Mouse (Mus musculus) macrophage (primary cell): Measurements from ENCODE around the gene Mical3. TPM values are rescaled to one million over a fixed set of nuclear protein-coding genes. Genes with fewer than 3 reads are reported as not detected.

Experiments
- H3K27ac ChIP-seq: fragments of 350-480 bp; formaldehyde crosslinking; 2 replicates; pipeline ENCODE4 v1.9.0; 2021
- H3K36me3 ChIP-seq: fragments of 350-480 bp; formaldehyde crosslinking; 2 replicates; pipeline ENCODE4 v1.9.0; 2021; ENCODE audit errors: inconsistent target
- H3K4me3 ChIP-seq: fragments of 350-480 bp; formaldehyde crosslinking; 2 replicates; pipeline ENCODE4 v1.9.0; 2021; ENCODE audit errors: inconsistent target
- H3K79me2 ChIP-seq: fragments of 350-480 bp; formaldehyde crosslinking; 2 replicates; pipeline ENCODE4 v1.9.0; 2021; ENCODE audit errors: inconsistent target
- WGBS: methylation state at CpG from one replicate; pipeline ENCODE4 v1.1.7; 2026; ENCODE audit warnings: inconsistent platforms; ENCODE audit not compliant: missing documents; 5-methylcytosine and 5-hydroxymethylcytosine counted together
- polyA plus RNA-seq: library from polyadenylated mRNA; stranded (reverse); fragments of 250-400 nt; gene quantifications from 3 replicates; pipeline ENCODE4 v1.2.4, GENCODE M21; 2018; ENCODE audit warnings: inconsistent platforms

Gene Mical3
- polyA plus RNA-seq, 1 experiment from 2014 or later, result 1.1 TPM

DNA sequence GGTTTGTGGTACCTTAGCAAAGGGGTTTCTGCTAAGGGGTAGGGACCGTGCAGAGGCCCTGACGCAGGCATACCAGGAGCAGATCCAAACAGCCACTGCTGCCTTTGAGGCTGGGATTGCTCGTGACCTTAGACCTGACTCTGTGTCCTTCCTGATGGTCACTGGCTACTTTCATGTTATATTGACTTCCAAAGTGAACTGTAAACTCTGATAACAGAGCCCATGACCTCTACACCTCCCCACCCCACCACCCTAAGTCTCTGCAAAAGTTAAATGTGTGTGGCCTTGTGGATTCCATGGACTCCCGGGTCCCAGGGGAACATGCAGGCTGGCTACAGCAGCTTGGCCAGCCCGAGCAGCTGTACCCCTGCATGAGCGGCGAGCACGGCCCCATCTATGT, 34.4 kb downstream of the Mical3 start:
- H3K36me3 ChIP-seq, result no peaks in the 10 kb centered on the region
- H3K79me2 ChIP-seq, result no peaks in the 10 kb centered on the region
- 84% methylated on average over 8 of the region's 8 CpGs for WGBS
- H3K27ac ChIP-seq, result no peak overlapping the region
- no peak overlapping the region for H3K4me3 ChIP-seq

DNA sequence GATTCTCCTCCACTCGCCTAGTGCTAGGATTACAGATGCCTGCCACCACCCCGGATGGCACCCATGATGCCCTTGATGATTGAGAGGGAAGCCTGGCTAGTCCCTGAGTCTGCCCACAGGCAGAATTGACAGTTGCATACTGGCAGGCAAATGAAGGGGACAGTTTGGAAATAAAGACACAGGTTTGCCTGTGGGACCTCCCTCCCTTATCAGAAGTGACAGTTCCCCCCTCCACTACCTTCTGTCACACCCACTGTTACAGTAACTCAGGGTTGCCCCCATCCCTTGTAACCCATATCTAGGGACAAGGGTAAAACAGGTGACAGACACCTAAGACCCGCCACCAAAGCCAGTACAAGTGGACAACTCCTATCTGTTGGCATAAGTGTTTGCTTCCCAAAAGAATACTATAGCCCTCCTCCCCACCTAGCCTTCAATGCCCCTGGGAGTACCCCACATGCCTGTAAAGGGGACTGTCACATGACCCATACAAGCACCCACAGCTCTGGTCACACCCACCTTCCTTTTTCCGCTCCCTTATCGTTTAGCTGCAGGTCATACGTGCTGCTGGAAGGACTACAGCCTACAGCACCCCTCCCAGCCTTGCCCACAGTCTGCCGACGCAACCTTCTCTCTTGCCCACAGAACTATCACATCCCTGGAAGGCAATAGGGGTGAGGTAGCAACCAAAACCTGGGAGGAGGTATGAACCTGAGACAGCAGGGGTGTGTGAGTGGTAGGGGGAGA, 37.0 kb downstream of the Mical3 start:
- Histone ChIP-seq H3K79me2 (no peaks in the 10 kb centered on the region), H3K36me3 (no peaks in the 10 kb centered on the region), H3K4me3 (no peak overlapping the region), H3K27ac (no peak overlapping the region)
- 65% methylated on average over 8 of the region's 8 CpGs for WGBS

GRCm38 (mm10) chr6:121090786-121091185, 40.0 kb downstream of the Mical3 start:
- no peak overlapping the region for H3K27ac ChIP-seq
- no peak overlapping the region for H3K4me3 ChIP-seq
- H3K79me2 ChIP-seq, result no peaks in the 10 kb centered on the region
- 93% methylated on average over 11 of the region's 11 CpGs for WGBS
- no peaks in the 10 kb centered on the region for H3K36me3 ChIP-seq

DNA sequence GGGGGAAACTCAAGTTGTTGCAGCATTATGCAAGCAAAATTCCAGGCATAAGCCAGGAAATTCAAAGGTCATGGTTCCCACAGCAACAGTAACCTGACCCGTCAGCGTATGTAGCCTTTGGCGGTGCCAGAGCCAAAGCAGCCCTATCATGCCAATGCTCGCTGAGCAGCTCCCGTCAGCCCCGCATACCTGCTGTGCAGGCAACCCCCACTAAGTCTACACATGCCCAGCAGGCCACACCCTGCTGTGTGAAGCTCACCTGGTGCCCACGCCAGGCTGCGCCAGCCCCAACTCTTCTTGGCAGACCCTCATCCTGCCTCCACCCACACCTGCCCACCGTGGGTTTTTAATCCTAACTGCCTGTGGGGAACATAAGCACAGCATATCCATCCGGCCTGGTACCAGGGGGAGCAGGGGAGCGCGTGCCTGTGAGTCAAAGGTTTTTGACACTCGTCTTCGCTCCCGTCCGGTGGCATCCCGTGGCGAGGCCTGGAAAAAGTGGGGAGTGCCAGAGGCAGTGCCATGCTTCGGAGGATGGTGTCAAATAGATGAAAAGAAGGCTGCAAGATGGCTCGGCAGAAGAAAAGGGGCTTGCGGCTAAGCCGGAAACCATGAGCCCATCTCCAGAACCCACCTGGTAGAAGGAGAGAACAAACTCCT, 43.1 kb downstream of the Mical3 start:
- 95% methylated on average over 22 of the region's 22 CpGs for WGBS
- Histone ChIP-seq H3K4me3 (no peak overlapping the region), H3K27ac (no peak overlapping the region), H3K79me2 (no peaks in the 10 kb centered on the region), H3K36me3 (no peaks in the 10 kb centered on the region)

- Histone ChIP-seq H3K79me2 (no peaks in the 10 kb centered on the region), H3K4me3 (no peak overlapping the region), H3K27ac (no peak overlapping the region), H3K36me3 (no peaks in the 10 kb centered on the region)
- WGBS, result 94% methylated on average over 10 of the region's 10 CpGs
Observed at GRCm38 (mm10) chr6:121087127-121087526, 43.7 kb downstream of the Mical3 start.

- H3K79me2 ChIP-seq, result no peaks in the 10 kb centered on the region
- H3K27ac ChIP-seq, result no peak overlapping the region
- no peak overlapping the region for H3K4me3 ChIP-seq
- no peaks in the 10 kb centered on the region for H3K36me3 ChIP-seq
- 65% methylated on average over 9 of the region's 9 CpGs for WGBS
Observed at GRCm38 (mm10) chr6:121086226-121086625, 44.6 kb downstream of the Mical3 start.

DNA sequence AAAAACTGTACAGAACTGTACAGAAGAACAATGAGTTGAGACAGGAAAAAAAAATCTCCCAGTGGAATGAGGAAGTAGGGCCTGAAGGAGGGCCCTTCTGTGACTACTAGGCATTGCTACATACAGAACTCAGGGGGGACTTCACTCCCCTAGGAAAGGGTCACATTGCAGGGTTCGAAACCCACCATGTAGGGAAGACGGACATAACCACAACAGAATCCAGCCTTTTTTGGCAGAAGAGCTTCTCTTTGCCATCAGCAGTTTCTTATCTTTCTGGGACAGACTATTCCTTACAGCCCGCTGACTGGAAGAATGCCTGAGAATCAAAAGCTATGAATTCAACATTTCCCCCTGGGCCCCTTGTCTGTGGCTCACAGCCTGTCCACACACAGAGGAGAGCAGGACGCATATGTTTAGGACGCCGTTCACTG, 46.7 kb downstream of the Mical3 start:
- 68% methylated on average over 6 of the region's 6 CpGs for WGBS
- Histone ChIP-seq H3K27ac (no peak overlapping the region), H3K4me3 (no peak overlapping the region), H3K79me2 (no peaks in the 10 kb centered on the region), H3K36me3 (no peaks in the 10 kb centered on the region)

DNA sequence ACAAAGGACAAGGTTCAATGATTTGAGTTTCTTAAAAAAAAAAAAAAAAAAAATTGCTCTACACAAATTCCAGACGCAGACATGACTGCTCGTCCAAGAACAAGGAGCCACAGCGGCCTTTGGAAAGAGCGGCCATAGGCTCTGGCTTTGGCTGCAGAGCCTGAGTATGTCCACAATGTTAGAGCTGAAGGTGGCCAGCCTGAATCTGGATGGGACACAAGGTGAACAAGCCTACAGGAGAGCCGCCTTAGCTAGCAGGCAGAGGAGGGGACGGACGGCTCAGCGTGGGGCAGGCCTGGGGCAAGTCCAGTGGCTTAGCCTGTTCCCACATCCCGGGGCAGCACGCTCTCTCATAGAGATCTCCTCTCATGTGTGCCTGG, 48.7 kb downstream of the Mical3 start:
- H3K4me3 ChIP-seq, result no peak overlapping the region
- H3K27ac ChIP-seq, result no peak overlapping the region

DNA sequence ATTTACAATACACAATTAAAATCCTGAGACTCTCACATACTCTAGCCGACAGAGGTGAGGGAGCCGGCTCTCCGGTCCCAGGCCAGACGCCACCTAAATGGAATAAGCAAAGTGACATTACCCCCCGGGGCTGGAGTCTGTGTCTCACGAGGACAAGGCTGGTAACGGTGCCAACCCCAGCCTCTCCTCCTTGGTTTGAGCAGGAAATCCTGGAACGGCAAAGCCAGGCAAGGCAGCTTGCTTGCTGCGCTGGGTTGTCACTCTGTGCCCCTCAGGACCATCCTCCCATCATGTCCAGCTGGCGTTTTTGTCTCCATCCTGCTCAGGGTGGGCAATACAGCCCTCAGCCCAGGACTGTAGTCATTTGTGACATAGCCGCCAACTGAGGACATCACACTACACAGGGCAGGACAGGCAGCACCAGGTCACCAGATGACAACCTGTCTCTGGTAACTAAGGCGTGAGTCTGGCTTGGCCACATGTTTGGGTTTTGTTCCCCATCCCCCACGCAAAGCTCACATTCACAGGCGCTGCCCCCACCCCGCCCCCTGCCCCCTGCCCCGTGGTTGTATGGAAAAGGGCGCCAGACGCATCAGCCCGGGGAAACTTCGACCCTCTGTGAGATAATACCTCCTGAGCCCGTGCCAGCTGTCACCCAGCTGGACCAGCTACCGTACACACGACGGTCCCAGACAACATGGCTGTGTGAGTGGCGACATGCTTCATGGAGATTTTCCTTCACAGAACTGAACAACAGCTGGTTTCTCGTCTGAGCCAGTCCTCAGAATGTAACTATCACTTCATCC, 49.3 kb downstream of the Mical3 start:
- no peaks in the 10 kb centered on the region for H3K36me3 ChIP-seq
- H3K27ac ChIP-seq, result no peak overlapping the region
- WGBS, result 88% methylated on average over 24 of the region's 26 CpGs
- H3K79me2 ChIP-seq, result no peaks in the 10 kb centered on the region
- no peak overlapping the region for H3K4me3 ChIP-seq

More for the DNA sequence above, 48.7 kb downstream of the Mical3 start:
- Histone ChIP-seq H3K36me3 (no peaks in the 10 kb centered on the region), H3K79me2 (no peaks in the 10 kb centered on the region)
- 95% methylated on average over 10 of the region's 10 CpGs for WGBS

- Histone ChIP-seq H3K4me3 (no peak overlapping the region), H3K36me3 (no peaks in the 10 kb centered on the region), H3K79me2 (no peaks in the 10 kb centered on the region), H3K27ac (no peak overlapping the region)
- WGBS, result 96% methylated on average over 5 of the region's 5 CpGs
Observed at GRCm38 (mm10) chr6:121078175-121078574, 52.6 kb downstream of the Mical3 start.

- Histone ChIP-seq H3K27ac (no peak overlapping the region), H3K36me3 (no peaks in the 10 kb centered on the region), H3K4me3 (no peak overlapping the region), H3K79me2 (no peaks in the 10 kb centered on the region)
- 33% methylated on average over 12 of the region's 12 CpGs for whole genome bisulfite sequencing
Observed at GRCm38 (mm10) chr6:121076929-121077566, 53.8 kb downstream of the Mical3 start.

- 85% methylated on average over 1 of the region's 1 CpGs for WGBS
- no peak overlapping the region for H3K4me3 ChIP-seq
- no peaks in the 10 kb centered on the region for H3K36me3 ChIP-seq
- no peak overlapping the region for H3K27ac ChIP-seq
- H3K79me2 ChIP-seq, result no peaks in the 10 kb centered on the region
Observed at GRCm38 (mm10) chr6:121075763-121076162, 55.0 kb downstream of the Mical3 start.

- H3K79me2 ChIP-seq, result no peaks in the 10 kb centered on the region
- H3K4me3 ChIP-seq, result no peak overlapping the region
- WGBS, result 92% methylated on average over 7 of the region's 7 CpGs
- H3K27ac ChIP-seq, result no peak overlapping the region
- H3K36me3 ChIP-seq, result no peaks in the 10 kb centered on the region
Observed at GRCm38 (mm10) chr6:121073312-121073711, 57.5 kb downstream of the Mical3 start.

DNA sequence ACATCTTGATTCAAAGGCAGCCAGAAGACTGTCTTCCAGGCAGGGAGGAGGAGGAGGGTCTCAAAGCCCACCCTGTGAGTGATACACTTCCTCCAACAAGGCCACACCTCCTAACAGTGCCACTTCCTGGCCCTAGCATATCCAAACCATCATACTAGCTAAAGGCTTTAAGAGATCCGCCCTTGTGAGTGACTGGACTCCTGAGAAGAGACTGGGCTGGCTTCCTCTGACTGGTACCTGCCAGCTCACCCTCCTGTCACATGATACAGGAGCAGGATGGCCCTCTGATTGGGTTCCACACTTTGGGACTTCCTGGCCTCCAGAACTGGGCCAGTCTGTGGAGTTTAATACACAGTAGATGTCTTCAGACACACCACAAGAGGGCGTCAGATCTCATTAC, 58.2 kb downstream of the Mical3 start:
- WGBS, result 86% methylated on average over 2 of the region's 2 CpGs
- Histone ChIP-seq H3K4me3 (no peak overlapping the region), H3K27ac (no peak overlapping the region), H3K36me3 (no peaks in the 10 kb centered on the region), H3K79me2 (no peaks in the 10 kb centered on the region)
